Mouse (Mus musculus) heart, adult 2 months (tissue): ENCODE data around the gene Grrp1. TPM values are rescaled to one million over a fixed set of nuclear protein-coding genes. Genes with fewer than 3 reads are reported as not detected.

ENCODE experiments used
- DNase-seq, 2 experiments: peaks; one replicate each; pipeline ENCODE4 v3.0.0; 2021
- H3K27ac ChIP-seq: fragments of 200-600 bp; 2 replicates; pipeline ENCODE4 v1.8.1; 2022
- H3K27me3 ChIP-seq: fragments of 200-500 bp; 2 replicates; pipeline ENCODE4 v1.6.1; 2012; ENCODE audit warnings: mild to moderate bottlenecking, low read length, inconsistent platforms, mixed read lengths; ENCODE audit not compliant: control insufficient read depth, insufficient read depth
- H3K36me3 ChIP-seq: fragments of 200-500 bp; 2 replicates; pipeline ENCODE4 v1.6.1; 2012; ENCODE audit warnings: low read length, inconsistent platforms; ENCODE audit not compliant: control insufficient read depth, insufficient read depth
- H3K4me1 ChIP-seq: fragments of 200-500 bp; 2 replicates; pipeline ENCODE4 v1.6.1; 2011; ENCODE audit warnings: low read length; ENCODE audit not compliant: control insufficient read depth, insufficient read depth
- H3K4me3 ChIP-seq: fragments of 200-600 bp; 2 replicates; pipeline ENCODE4 v1.8.1; 2022
- H3K79me2 ChIP-seq: fragments of 200-500 bp; replicated peaks from 2 replicates; pipeline ENCODE4 v1.6.1; 2012; ENCODE audit warnings: mild to moderate bottlenecking, inconsistent platforms, low read length, moderate library complexity, mixed read lengths; ENCODE audit not compliant: control insufficient read depth, insufficient read depth
- H3K9ac ChIP-seq: fragments of 200-500 bp; 2 replicates; pipeline ENCODE4 v1.6.1; 2012; ENCODE audit warnings: low read depth, mild to moderate bottlenecking, control low read depth, inconsistent platforms, low read length, mixed read lengths
- CTCF ChIP-seq: fragments of 200-600 bp; IDR thresholded peaks from 2 replicates; pipeline ENCODE4 v1.8.1; 2022; ENCODE audit warnings: antibody characterized with exemption, mild to moderate bottlenecking, moderate library complexity
- EP300 ChIP-seq: fragments of 200-500 bp; IDR thresholded peaks from 2 replicates; pipeline ENCODE4 v1.6.1; 2011; ENCODE audit warnings: low read depth, low read length, control low read depth; ENCODE audit not compliant: insufficient read depth
- POLR2A ChIP-seq: fragments of 200-500 bp; IDR thresholded peaks from 2 replicates; pipeline ENCODE4 v1.6.1; 2011; ENCODE audit warnings: mild to moderate bottlenecking, low read depth, low read length, control low read depth; ENCODE audit not compliant: insufficient read depth
- WGBS: fragments of 180-500 bp; shearing (Covaris S2); methylation state at CpG from one replicate; pipeline ENCODE4 v1.1.7; 2018; 5-methylcytosine and 5-hydroxymethylcytosine counted together
- intact Hi-C: fragments of 180-260 bp; cut with DNase I; formaldehyde crosslinking; loops from one replicate; pipeline ENCODE4 v1.15.1; 2025
- polyA plus RNA-seq: library from polyadenylated mRNA; depleted of rRNA; stranded (reverse); fragments of >200 nt; gene quantifications from 2 replicates; pipeline ENCODE4 v1.2.3, GENCODE M21; 2012
- total RNA-seq, 2 experiments: library from RNA; stranded (reverse); gene quantifications; 2 replicates each; pipeline ENCODE4 v1.2.3; 2021

Gene Grrp1
- total and polyA plus RNA-seq, 3 experiments, result 5.2 to 11.0 (median 5.7) TPM

GRCm38 (mm10) chr4:134255854-134256253, 1.9 kb upstream of the Grrp1 start:
- WGBS, result 42% methylated on average over 4 of the region's 4 CpGs
- Histone ChIP-seq H3K4me1 (peaks cover 7% of the 10 kb centered on the region), H3K9ac (no peak overlapping the region), H3K4me3 (no peak overlapping the region; the same call in 1 of the 2 replicates), H3K36me3 (no peaks in the 10 kb centered on the region), H3K79me2 (no peaks in the 10 kb centered on the region), H3K27me3 (no peaks in the 10 kb centered on the region), H3K27ac (peak overlapping the region; percentile 75)
- TF ChIP-seq CTCF (no peak), EP300 (0 out of 2 replicates have a peak, but pooled peaks have one; percentile 53), POLR2A (no peak)
- peak; percentile 47 to 50 for DNase-seq
- intact Hi-C loops, result no loop called here

DNA sequence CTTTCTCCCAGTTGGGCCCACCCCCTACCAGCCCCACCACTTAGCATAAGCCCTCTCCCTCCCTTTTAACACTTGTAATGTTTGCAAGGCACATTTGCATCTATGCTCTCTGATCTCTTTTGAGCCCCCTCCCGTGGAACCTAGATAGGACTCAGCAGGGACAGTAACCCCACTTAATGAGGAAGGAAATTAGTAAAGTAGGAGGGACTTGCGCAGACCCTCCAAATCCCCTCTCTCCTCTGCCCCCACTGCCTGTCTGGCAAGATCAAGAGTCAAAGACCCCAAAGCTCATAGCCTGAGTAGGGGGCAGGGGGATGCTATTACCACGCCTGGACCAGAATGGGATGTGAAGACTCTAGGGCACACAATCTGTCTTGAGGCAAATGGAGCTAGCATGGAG, 929 bp upstream of the Grrp1 start:
- Histone ChIP-seq H3K27me3 (no peaks in the 10 kb centered on the region), H3K9ac (no peak overlapping the region), H3K4me1 (peaks cover 7% of the 10 kb centered on the region), H3K36me3 (no peaks in the 10 kb centered on the region), H3K79me2 (no peaks in the 10 kb centered on the region), H3K27ac (no peak overlapping the region; the same call in 1 of the 2 replicates), H3K4me3 (no peak overlapping the region)
- intact Hi-C loops, result no loop called here
- WGBS, result 71% methylated on average over 3 of the region's 3 CpGs
- TF ChIP-seq CTCF (no peak), EP300 (no peak), POLR2A (no peak)
- no peak for DNase-seq

GRCm38 (mm10) chr4:134252911-134253721, 790 bp downstream of the Grrp1 start:
- H3K27ac ChIP-seq, result peak overlapping the region; percentile 92
- H3K4me1 ChIP-seq, result peaks cover 7% of the 10 kb centered on the region
- no peaks in the 10 kb centered on the region for H3K79me2 ChIP-seq
- TF ChIP-seq EP300, result no peak
- no peak for TF ChIP-seq POLR2A
- TF ChIP-seq CTCF, result no peak
- peak overlapping the region; percentile 56 for H3K4me3 ChIP-seq
- intact Hi-C loops, result no loop called here
- WGBS, result 42% methylated on average over 15 of the region's 15 CpGs
- no peaks in the 10 kb centered on the region for H3K27me3 ChIP-seq
- H3K36me3 ChIP-seq, result no peaks in the 10 kb centered on the region
- H3K9ac ChIP-seq, result peak overlapping the region; percentile 80
- DNase-seq, result no peak

- 28% methylated on average over 22 of the region's 22 CpGs for WGBS
- peaks cover 5% of the 10 kb centered on the region for H3K4me1 ChIP-seq
- intact Hi-C loops, result no loop called here
These were observed 1.6 kb downstream of the Grrp1 start for GRCm38 (mm10) chr4:134252131-134252910.

GRCm38 (mm10) chr4:134251241-134252130, 2.4 kb downstream of the Grrp1 start:
- peak; percentile 46 to 70 for DNase-seq
- peak overlapping the region; percentile 92 for H3K27ac ChIP-seq

More at GRCm38 (mm10) chr4:134252131-134252910, 1.6 kb downstream of the Grrp1 start:
- no peaks in the 10 kb centered on the region for H3K27me3 ChIP-seq
- H3K36me3 ChIP-seq, result no peaks in the 10 kb centered on the region
- TF ChIP-seq POLR2A (0 out of 2 replicates have a peak, but pooled peaks have one; percentile 7), EP300 (no peak)
- H3K27ac ChIP-seq, result peak overlapping the region; percentile 92
- H3K9ac ChIP-seq, result peak overlapping the region; percentile 80
- H3K79me2 ChIP-seq, result no peaks in the 10 kb centered on the region
- H3K4me3 ChIP-seq, result peak overlapping the region; percentile 56
- peak; percentile 36 to 52 for DNase-seq

More at GRCm38 (mm10) chr4:134251241-134252130, 2.4 kb downstream of the Grrp1 start:
- Histone ChIP-seq H3K27me3 (no peaks in the 10 kb centered on the region), H3K9ac (peak overlapping the region; percentile 72), H3K4me3 (peak overlapping the region; percentile 56), H3K79me2 (no peaks in the 10 kb centered on the region), H3K4me1 (peaks cover 3% of the 10 kb centered on the region), H3K36me3 (no peaks in the 10 kb centered on the region)
- intact Hi-C loops, result no loop called here
- TF ChIP-seq POLR2A, result no peak
- no peak for TF ChIP-seq CTCF
- no peak for TF ChIP-seq EP300
- WGBS, result 2% methylated on average over 91 of the region's 91 CpGs
